Mouse (Mus musculus) lung, adult 2 months (tissue): ENCODE measurements around the gene Map2k6. TPM values are rescaled to one million over a fixed set of nuclear protein-coding genes. Genes with fewer than 3 reads are reported as not detected.
"Not testable (repeated sequence)": the region's sequence is repeated elsewhere in the genome, so short reads cannot be mapped to it uniquely, and the experiment has no call there.

ENCODE experiments used
- DNase-seq: peaks from one replicate; pipeline ENCODE4 v3.0.0; 2022
- H3K4me1 ChIP-seq: fragments of 200-500 bp; 2 replicates; pipeline ENCODE4 v1.6.1; 2011; ENCODE audit warnings: low read length; ENCODE audit not compliant: control insufficient read depth, insufficient read depth
- H3K4me3 ChIP-seq: fragments of 200-500 bp; replicated peaks from 2 replicates; pipeline ENCODE3; 2011; ENCODE audit warnings: low read depth, mild to moderate bottlenecking, control low read depth, low read length; ENCODE audit errors: extremely low read depth
- CTCF ChIP-seq: fragments of 200-500 bp; IDR thresholded peaks from 2 replicates; pipeline ENCODE4 v1.5.1; 2011; ENCODE audit warnings: mild to moderate bottlenecking, low read length, control low read depth; ENCODE audit not compliant: insufficient read depth
- POLR2A ChIP-seq: fragments of 200-500 bp; IDR thresholded peaks from 2 replicates; pipeline ENCODE4 v1.6.1; 2011; ENCODE audit warnings: low read depth, mild to moderate bottlenecking, control low read depth, low read length, borderline replicate concordance; ENCODE audit errors: extremely low read depth
- WGBS: fragments of 180-500 bp; shearing (Covaris S2); methylation state at CpG from one replicate; pipeline ENCODE4 v1.1.7; 2018; 5-methylcytosine and 5-hydroxymethylcytosine counted together
- polyA plus RNA-seq: library from polyadenylated mRNA; depleted of rRNA; stranded (reverse); fragments of >200 nt; gene quantifications from 2 replicates; pipeline ENCODE4 v1.2.3, GENCODE M21; 2012; rRNA removed

Gene Map2k6
- 2.1 and 2.3 TPM in 2 replicates for polyA plus RNA-seq

DNA sequence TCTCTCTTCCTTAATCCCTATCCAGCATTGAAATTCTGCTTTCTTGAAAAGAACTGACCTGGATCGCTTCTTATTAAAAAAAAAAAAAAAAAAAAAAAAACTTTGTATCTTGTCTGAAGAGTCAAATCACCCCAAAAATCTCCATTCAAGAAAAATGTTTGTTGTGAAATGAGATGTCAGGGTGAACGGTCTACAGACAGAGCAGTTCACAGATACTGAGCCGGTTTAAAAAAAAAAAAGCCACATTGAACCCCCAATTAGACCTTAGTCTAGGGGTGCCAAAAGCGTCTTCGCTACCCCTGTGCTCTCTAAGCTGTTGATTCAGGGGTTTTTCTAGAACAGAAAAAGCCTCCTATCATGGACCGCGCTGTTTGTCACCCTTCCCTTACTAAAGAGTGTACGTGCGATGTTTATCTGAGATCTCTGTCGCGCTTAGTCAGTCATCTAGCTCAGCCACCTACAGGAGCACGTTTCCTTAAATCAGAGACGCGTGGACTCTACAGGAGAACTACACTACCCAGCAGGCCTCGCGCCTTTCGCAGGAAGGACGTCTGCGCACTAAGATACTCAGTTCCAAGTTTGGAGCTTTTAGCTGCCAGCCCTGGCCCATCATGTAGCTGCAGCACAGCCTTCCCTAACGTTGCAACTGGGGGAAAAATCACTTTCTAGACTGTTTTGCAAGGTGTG lies at the start of gene Map2k6:
TSS of gene Map2k6 (plus strand) at position 570 of the 687 bp plus-strand sequence.
- Histone ChIP-seq H3K4me1 (peaks cover 4% of the 10 kb centered on the region), H3K4me3 (peak within 1 kb of the TSS; percentile 88)
- DNase-seq, result peak; percentile 65
- WGBS, result 10% methylated on average over 20 of the region's 20 CpGs
- TF ChIP-seq CTCF (no peak), POLR2A (peak; percentile 35; the same call in 1 of the 2 replicates)

DNA sequence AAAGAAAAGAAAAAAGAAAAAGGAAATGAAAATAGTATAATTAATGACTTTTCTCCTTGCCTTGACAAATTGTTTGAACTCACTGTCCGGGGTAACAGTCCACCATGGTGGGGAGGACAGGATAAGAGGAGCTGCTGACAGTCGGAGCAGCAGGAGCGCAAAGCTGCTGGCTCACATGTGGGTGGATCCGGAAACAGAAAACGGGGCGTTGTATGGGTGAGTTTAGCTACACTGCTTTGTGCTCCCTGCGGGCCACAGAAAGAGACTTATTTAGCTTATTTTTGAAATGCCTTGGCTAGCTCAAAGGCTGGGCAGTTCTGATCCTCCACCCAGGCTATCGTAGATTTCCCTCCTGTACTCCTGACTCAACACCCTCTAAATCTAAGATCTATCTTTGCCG lies 44.7 kb upstream of the Map2k6 start:
- WGBS, result 78% methylated on average over 9 of the region's 9 CpGs
- no peak for TF ChIP-seq CTCF
- no peak for TF ChIP-seq POLR2A

DNA sequence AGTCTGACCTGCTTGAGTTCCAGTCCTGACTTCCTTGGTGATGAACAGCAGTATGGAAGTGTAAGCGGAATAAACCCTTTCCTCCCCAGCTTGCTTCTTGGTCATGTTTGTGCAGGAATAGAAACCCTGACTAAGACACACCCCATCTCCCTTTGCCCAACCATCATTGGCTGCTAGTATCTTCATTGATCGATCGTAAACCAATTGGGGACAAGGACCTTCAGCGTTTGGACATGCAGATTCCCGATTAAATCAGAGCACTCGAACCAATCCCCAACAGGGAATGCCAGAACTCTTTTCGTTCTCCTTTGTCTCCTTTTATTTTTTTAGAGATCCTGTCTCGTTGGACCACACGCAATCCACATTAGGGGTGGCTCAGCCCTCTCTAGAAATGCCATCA lies 43.8 kb upstream of the Map2k6 start:
- H3K4me1 ChIP-seq, DNase-seq, H3K4me3 ChIP-seq: not testable (repeated sequence)
- whole genome bisulfite sequencing, result 86% methylated on average over 9 of the region's 9 CpGs

More for the DNA sequence above, 44.7 kb upstream of the Map2k6 start:
- Histone ChIP-seq H3K4me1 (no peaks in the 10 kb centered on the region), H3K4me3 (no peak overlapping the region)
- DNase-seq, result no peak

DNA sequence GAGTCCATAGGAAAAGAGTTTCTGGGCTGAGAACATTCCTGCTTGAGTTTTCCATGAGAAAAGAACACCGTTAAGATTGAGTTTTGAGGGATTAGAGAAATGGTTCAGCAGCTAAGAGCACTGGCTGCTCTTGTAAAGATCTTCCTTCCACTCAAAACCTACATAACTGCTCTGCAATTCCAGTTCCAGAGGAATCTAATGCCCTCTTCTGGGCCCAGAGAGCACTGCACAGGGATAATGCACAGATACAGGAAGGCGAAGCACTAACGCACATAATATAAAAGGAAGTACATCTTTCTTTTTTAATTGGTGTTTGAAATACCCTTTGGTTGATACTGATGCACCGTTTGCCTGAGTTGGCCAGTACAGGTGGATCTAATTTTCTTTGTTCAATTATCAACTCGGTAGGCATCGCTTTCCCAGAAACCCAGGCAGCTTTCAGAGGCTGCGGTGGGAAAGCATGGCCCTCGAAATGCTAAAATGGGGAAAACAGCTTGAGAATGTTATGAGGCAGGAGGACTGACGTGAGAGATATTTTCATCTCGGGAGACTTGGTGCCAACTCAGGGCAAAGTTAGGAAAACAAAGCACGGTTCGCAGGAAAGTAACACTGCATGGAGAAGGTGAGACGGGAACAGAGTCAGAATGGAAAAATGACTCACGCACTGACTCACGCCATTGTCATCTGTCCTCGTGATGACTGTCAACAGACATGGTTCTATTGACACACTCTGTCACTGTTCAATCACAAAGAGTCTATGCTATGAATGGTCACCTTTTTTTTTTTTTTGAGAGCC lies 41.0 kb upstream of the Map2k6 start:
- 51% methylated on average over 16 of the region's 16 CpGs for WGBS
- H3K4me1 ChIP-seq, result no peaks in the 10 kb centered on the region
- TF ChIP-seq POLR2A (no peak), CTCF (no peak; the same call in 1 of the 2 replicates)
- DNase-seq, result peak; percentile 36
- no peak overlapping the region for H3K4me3 ChIP-seq

DNA sequence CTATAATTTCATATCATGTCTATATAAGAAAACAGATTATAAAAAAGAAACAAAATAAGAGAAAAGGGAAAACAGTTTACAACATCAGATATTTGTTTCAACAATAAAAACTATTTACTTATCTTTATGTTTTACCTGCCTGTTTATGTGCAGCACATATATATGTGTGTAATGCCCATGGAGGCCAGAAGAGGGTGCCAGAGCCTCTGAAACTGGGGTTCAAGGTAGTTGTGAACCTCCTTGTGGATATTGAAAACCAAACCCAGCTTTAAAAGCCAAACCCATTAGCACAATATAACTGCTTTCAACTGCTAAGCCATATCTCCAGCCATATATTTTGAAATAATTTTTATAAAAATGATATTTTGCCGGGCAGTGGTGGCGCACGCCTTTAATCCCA lies 33.9 kb upstream of the Map2k6 start:
- peak; percentile 29 for DNase-seq
- no peak overlapping the region for H3K4me3 ChIP-seq
- TF ChIP-seq CTCF (peak; percentile 48; the same call in 1 of the 2 replicates), POLR2A (no peak)
- H3K4me1 ChIP-seq, result no peaks in the 10 kb centered on the region
- 86% methylated on average over 3 of the region's 3 CpGs for WGBS

DNA sequence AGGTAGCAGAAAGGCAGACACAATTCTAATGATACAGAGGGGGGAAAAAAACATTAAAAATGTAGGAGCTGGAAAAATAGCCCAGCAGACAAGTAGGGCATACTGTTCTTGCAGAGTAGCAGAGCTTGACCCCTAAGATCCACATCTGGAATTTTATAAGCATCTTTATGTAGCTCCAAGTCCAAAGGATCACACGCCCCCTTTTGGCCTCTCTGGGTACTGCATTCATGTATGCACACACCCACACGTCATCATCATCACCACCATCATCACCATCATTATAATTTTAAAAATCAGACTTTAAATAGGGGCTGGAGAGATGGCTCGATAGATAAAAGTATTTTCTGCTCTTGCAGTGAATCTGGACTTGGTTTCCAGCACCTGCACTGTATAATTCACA lies 32.0 kb upstream of the Map2k6 start:
- no peak for DNase-seq
- Histone ChIP-seq H3K4me3 (no peak overlapping the region), H3K4me1 (no peaks in the 10 kb centered on the region)
- 77% methylated on average over 3 of the region's 3 CpGs for WGBS
- TF ChIP-seq CTCF (no peak), POLR2A (no peak)

DNA sequence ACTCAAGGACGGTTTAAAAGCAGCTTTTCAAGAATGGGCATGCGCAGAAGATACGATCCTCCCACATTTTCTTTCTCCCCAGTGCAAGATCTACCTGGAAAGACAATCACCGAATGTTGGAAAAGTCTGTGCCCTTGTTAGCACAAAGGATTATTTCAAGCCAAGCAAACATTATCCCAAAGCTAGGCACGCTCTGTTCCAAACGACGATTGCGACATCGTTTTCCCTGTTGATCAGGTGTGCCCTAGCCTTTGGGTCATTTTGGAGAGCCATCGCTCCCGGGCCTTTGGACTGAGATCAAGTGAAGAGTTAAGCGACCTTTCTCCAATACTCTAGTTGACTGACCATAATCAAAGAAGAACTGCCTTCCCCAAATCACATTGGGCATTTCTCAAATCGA lies 31.3 kb upstream of the Map2k6 start:
- 75% methylated on average over 13 of the region's 13 CpGs for WGBS
- DNase-seq, result peak; percentile 9
- H3K4me3 ChIP-seq, result no peak overlapping the region
- no peaks in the 10 kb centered on the region for H3K4me1 ChIP-seq
- TF ChIP-seq CTCF (no peak), POLR2A (no peak)

DNA sequence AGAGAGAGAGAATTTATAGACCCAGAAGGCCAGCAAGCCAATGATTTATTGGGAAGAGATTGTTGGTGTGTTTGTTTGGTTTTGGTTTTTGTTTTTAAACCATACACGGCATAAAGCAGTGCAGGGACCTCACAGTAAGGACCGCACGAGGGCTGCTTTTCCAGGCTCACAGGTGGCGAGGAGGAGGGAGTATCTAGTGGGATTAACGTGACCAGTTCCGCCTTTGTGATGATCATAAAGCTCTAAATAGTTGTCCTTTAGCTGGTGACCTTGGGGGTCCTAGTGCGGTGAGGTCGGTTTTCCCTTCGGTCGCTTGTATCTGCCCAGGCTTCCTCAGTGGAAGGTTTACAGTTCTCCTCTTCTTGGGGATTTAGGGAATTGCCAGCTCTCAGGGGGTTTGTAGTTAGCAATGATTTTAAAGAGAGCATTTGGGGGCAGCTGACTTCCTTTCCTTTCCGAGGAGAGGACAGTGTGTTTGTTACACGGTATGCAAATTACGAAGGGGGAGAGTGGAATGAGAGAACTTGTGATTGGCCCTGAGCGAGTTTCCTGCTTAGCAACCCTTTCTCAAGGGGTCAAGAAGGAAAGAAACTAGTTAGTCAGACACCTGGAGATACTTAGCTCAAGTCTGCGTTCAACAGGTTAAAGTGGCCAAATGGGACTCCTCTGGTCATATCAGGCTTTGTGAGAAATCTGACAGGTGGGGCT lies 29.5 kb upstream of the Map2k6 start:
- Histone ChIP-seq H3K4me1 (no peaks in the 10 kb centered on the region), H3K4me3 (no peak overlapping the region)
- no peak for TF ChIP-seq CTCF
- no peak for TF ChIP-seq POLR2A
- DNase-seq, result no peak
- 34% methylated on average over 15 of the region's 15 CpGs for WGBS

DNA sequence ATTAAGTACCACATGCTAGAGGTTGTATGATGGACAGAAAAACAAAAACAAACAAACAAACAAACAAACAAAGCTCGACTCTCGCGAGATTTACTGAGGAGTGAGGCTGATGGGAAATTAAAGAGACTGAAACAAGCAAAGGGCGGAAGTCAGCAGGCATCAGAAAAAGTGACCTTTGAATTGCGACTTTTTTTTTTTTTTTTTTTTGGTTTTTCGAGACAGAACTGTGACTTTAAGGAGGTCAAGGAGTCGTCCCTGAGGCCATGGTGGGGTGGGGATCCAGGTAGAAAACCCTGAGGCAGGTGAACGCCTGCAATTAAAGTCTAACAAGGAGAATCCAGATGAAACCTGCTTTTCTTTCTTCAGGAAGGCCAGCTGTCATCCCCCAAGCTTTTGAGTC lies 27.1 kb upstream of the Map2k6 start:
- no peak for DNase-seq
- WGBS, result 53% methylated on average over 8 of the region's 8 CpGs
- H3K4me1 ChIP-seq, result no peaks in the 10 kb centered on the region
- no peak for TF ChIP-seq CTCF
- no peak overlapping the region for H3K4me3 ChIP-seq
